Comparison of ENCODE assay signal across 8 mouse cellular contexts in the genomic region with DNA sequence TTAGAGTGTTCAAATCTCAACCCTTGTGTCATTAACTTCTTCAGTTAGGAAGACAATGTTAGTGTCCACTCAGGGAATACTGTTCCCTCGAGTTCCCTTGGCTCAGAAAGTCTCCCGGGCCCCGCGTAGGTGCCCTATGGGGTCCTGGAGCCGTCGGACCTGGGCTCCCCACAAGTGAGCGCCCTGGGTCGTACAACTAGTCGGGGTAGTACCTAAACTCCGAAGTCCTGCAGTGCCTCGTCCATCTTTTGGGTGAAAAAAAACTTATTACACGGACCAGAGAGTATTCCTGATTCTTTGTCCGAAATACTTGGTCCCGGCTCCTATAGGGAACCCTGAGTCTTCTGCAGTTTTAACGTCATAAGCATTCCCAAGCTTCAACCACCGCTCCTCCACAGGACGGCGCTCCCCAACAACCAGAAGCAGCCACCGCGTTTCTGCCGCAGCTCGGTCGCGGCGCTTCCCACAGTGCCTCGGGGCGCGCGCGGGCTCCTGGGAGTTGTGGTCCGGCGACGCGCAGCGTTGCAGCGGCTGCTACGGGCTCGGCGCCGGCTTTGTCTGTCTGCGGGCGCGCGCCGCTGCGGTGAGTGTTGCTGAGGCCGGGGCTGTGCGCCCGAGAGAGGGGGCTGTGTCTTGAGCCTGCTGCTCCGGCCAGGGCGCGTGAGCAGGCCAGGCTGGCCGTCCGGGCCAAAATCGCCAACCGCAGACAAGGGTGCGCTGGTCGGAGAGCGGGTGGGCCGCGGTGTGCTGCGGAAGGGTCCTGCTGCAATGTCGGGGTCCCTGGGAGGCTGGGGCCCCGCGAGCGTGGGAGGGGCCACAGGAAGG. TPM values are rescaled to one million over a fixed set of nuclear protein-coding genes. Genes with fewer than 3 reads are reported as not detected.
DNase-seq lines count a peak whose midpoint lies in the region; ATAC-seq and TF ChIP-seq lines count a peak whose summit lies in the region.

A gene (plus strand): TSS at position 495 of the 825 bp plus-strand sequence.

- peak; percentile 63 for TF ChIP-seq CTCF in gastrocnemius, adult 2 months (IDR thresholded peaks at IDR 0.05)
- TF ChIP-seq CTCF in hindbrain, postnatal 0 days (IDR thresholded peaks at IDR 0.05; ENCODE audit: low read depth), result peak; percentile 64
- peak; percentile 47 for TF ChIP-seq CTCF in left cerebral cortex, adult 2 months (IDR thresholded peaks at IDR 0.05)

- H3K4me2 ChIP-seq in hindbrain, postnatal 0 days (ENCODE audit: low read depth, low read length), result peak within 1 kb of the TSS; percentile 82

- intact Hi-C loops in gastrocnemius, adult 2 months (cut with DNase I), result loop anchor here (2.0 kb wide), 1 partner anchor 80 kb away; no protein-coding TSS in a partner anchor
- intact Hi-C loops in left cerebral cortex, adult 2 months (cut with DNase I), result loop anchor here (1.0 to 2.0 kb wide), 3 partner anchors 22 to 66 kb away; a partner anchor contains a TSS

- peak; percentile 93 for ATAC-seq in common myeloid progenitor, adult 5-6 weeks (replicated peaks; ENCODE audit: low read depth, poor library complexity, severe bottlenecking)
- ATAC-seq in hindbrain, postnatal 0 days, result peak; percentile 99
- ATAC-seq in megakaryocyte, adult 5-6 weeks (ENCODE audit: poor library complexity, severe bottlenecking), result peak; percentile 99

- peak within 1 kb of the TSS; percentile 98 for H3K9ac ChIP-seq in hindbrain, postnatal 0 days (replicated peaks; ENCODE audit: low read length)

- no peaks in the 10 kb centered on the region for H3K9me3 ChIP-seq in hindbrain, postnatal 0 days (ENCODE audit: low read length)

- peaks cover 10% of the 10 kb centered on the region; the same call in 1 of the 2 replicates for H3K4me1 ChIP-seq in hindbrain, postnatal 0 days (ENCODE audit: insufficient read depth, low read length)

- under 1% methylated on average over 66 of the region's 66 CpGs for WGBS in hindbrain, postnatal 0 days

- H3K4me3 ChIP-seq in gastrocnemius, adult 2 months, result peak within 1 kb of the TSS; percentile 90
- H3K4me3 ChIP-seq in hindbrain, postnatal 0 days (ENCODE audit: low read length), result peak within 1 kb of the TSS; percentile 83
- H3K4me3 ChIP-seq in left cerebral cortex, adult 2 months, result peak within 1 kb of the TSS; percentile 89

- peak within 1 kb of the TSS; percentile 97 for H3K27ac ChIP-seq in gastrocnemius, adult 2 months
- H3K27ac ChIP-seq in hindbrain, postnatal 0 days, result peak within 1 kb of the TSS; percentile 96
- H3K27ac ChIP-seq in left cerebral cortex, adult 2 months, result peak within 1 kb of the TSS; percentile 97

- no peaks in the 10 kb centered on the region for H3K27me3 ChIP-seq in hindbrain, postnatal 0 days (ENCODE audit: insufficient read depth, low read length)

- peaks cover 24% of the 10 kb centered on the region for H3K36me3 ChIP-seq in hindbrain, postnatal 0 days (ENCODE audit: insufficient read depth, low read length)

- peak; percentile 97 for DNase-seq in ZHBTc4 (ENCODE audit: low read depth, low spot score)
- peak; percentile 95 for DNase-seq in gastrocnemius, adult 2 months
- peak; percentile 98 for DNase-seq in hindbrain, postnatal 0 days (ENCODE audit: low spot score)
- DNase-seq in left cerebral cortex, adult 2 months (ENCODE audit: extremely low spot score in 1 of 2, low spot score in 2 of 2), result peak; percentile 94 to 95
- DNase-seq in right cerebral cortex, postnatal 10 days (ENCODE audit: low spot score in 2 of 2), result peak; percentile 97
- DNase-seq in urinary bladder, postnatal 25 days (ENCODE audit: low spot score), result peak; percentile 86

RNA-seq across cellular contexts. Expression of the gene that starts here (rescaled TPM):
- total RNA-seq in common myeloid progenitor, adult 5-6 weeks (2017), result 22.8 and 30.0 TPM in 2 replicates
- 10 to 100 TPM; 39.9 to 42.3 TPM for total RNA-seq in gastrocnemius, adult 2 months (2021)
- 110 and 122 TPM in 2 replicates for total RNA-seq in hindbrain, postnatal 0 days (2014; rRNA removed)
- 107 and 109 TPM in 2 replicates for polyA plus RNA-seq in hindbrain, postnatal 0 days (2015; fragmentation: Nextera tagmentation; extraction: Ambion mirVana)
- 10 to 100 TPM; 53.6 to 60.3 TPM for total RNA-seq in left cerebral cortex, adult 2 months (2021)
- total RNA-seq in megakaryocyte, adult 5-6 weeks (2015), result 15.5 and 17.3 TPM in 2 replicates
- total RNA-seq in megakaryocyte, adult 5-6 weeks (2017), result 13.4 and 14.1 TPM in 2 replicates

Comparison
In these comparisons a context has a peak if more than half of its experiments do, and no peak if none do; other contexts are left out.
1. Peak in every context shown above with its lines: DNase-seq, ATAC-seq, H3K4me3 ChIP-seq and H3K27ac ChIP-seq.